9 mouse cellular contexts compared by ENCODE assay signal in the genomic region with DNA sequence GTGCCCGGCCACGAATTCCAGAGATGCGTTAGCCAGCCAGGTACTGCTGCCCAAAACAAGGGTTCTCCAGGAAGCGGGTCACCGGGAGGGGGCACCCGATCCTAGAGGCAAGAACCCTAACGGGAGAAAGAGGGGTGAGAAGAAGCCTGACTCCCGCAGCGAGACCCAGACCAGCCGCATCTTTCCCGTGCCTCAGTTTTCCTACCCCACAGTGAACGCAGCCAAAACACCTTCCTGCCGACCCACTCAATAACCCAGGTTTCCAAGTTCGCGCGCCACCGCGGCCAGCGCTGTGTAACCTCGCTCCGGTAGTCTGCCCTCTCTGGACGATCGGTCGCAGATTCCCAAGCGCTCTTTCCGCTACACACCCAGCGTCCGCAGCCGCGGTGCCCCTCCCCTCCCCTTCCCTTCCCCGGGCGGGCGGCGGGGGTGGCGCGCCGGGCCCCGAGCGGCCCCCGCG. TPM values are rescaled to one million over a fixed set of nuclear protein-coding genes. Genes with fewer than 3 reads are reported as not detected.
A peak's percentile ranks its signal among the peaks of the same experiment; 100 is the strongest.
DNase-seq lines count a peak whose midpoint lies in the region; ATAC-seq and TF ChIP-seq lines count a peak whose summit lies in the region.
"Had no signal": no experiment of that assay in that cellular context is flagged by ENCODE, and none has a peak within 500 bp of the region (broad histone marks: within the 10 kb centered on the region; RNA-seq: fewer than 3 reads in every experiment).

No protein-coding gene starts in this region.

- no peaks in the 10 kb centered on the region for H3K36me3 ChIP-seq in kidney, adult 2 months (ENCODE audit: control insufficient read depth, insufficient read depth, low read length)
- H3K36me3 ChIP-seq in limb, embryonic 13.5 days: no peaks in the 10 kb centered on the region

- WGBS in kidney, adult 2 months: 1% methylated on average over 38 of the region's 41 CpGs
- under 1% methylated on average over 41 of the region's 41 CpGs for WGBS in limb, embryonic 13.5 days

- no peaks in the 10 kb centered on the region for H3K4me1 ChIP-seq in kidney, adult 2 months (ENCODE audit: control insufficient read depth, insufficient read depth, low read length)
- H3K4me1 ChIP-seq in limb, embryonic 13.5 days: peaks cover 17% of the 10 kb centered on the region

- no peak overlapping the region for H3K27ac ChIP-seq in kidney, adult 2 months (ENCODE audit: insufficient read depth, low read depth, low read length)
- no peak overlapping the region for H3K27ac ChIP-seq in limb, embryonic 13.5 days

- peak overlapping the region; percentile 99 for H3K4me2 ChIP-seq in limb, embryonic 13.5 days (replicated peaks)

- no peak for TF ChIP-seq POLR2A in kidney, adult 2 months (IDR thresholded peaks at IDR 0.05; ENCODE audit: low read depth, low read length)

- peaks cover 8% of the 10 kb centered on the region for H3K27me3 ChIP-seq in kidney, adult 2 months (replicated peaks; ENCODE audit: control insufficient read depth, insufficient read depth, low read length)
- peaks cover 94% of the 10 kb centered on the region for H3K27me3 ChIP-seq in limb, embryonic 13.5 days

- H3K9ac ChIP-seq in limb, embryonic 13.5 days: peak overlapping the region; percentile 78

- peak; percentile 39 for TF ChIP-seq CTCF in kidney, adult 2 months (conservative IDR thresholded peaks at IDR 0.05; ENCODE audit: insufficient read depth, insufficient read length, low read depth, low read length)

- peak overlapping the region; percentile 31; the same call in 1 of the 2 replicates for H3K4me3 ChIP-seq in kidney, adult 2 months (ENCODE audit: insufficient read depth, low read depth, low read length)
- peak overlapping the region; percentile 80 for H3K4me3 ChIP-seq in limb, embryonic 13.5 days
- H3K4me3 ChIP-seq: myocyte had no signal

- H3K9me3 ChIP-seq in limb, embryonic 13.5 days: no peaks in the 10 kb centered on the region

- DNase-seq in kidney, adult 18-20 months: peak; percentile 58
- DNase-seq in kidney, adult 11 months: no peak
- DNase-seq in embryo, embryonic 10 days (ENCODE audit: low spot score): peak; percentile 67
- DNase-seq in gastrocnemius, postnatal 25 days: peak; percentile 21
- peak; percentile 39 for DNase-seq in kidney, adult 2 months
- DNase-seq in naive thymus-derived CD4-positive, alpha-beta T cell, adult 2 months (ENCODE audit: low read depth): peak; percentile 8
- DNase-seq in thymus, postnatal 25 days: peak; percentile 45

- peak; percentile 24; the same call in 1 of the 2 replicates for ATAC-seq in limb, embryonic 13.5 days (ENCODE audit: low FRiP score, low read depth)

RNA-seq across cellular contexts. Expression of gene Dlgap4, which starts 0.4 kb away (rescaled TPM):
- 10 to 100 TPM; 50.4 to 55.7 TPM for total RNA-seq in gastrocnemius, postnatal 25 days (2021)
- 50.6 and 51.1 TPM in 2 replicates for polyA plus RNA-seq in kidney, adult 2 months (2012; rRNA removed)
- polyA plus RNA-seq in limb, embryonic 13.5 days (2015; fragmentation: Nextera tagmentation; extraction: Ambion mirVana): 95.0 and 101 TPM in 2 replicates
